Mouse (Mus musculus): ENCODE measurements around the gene Reps2.

DNA sequence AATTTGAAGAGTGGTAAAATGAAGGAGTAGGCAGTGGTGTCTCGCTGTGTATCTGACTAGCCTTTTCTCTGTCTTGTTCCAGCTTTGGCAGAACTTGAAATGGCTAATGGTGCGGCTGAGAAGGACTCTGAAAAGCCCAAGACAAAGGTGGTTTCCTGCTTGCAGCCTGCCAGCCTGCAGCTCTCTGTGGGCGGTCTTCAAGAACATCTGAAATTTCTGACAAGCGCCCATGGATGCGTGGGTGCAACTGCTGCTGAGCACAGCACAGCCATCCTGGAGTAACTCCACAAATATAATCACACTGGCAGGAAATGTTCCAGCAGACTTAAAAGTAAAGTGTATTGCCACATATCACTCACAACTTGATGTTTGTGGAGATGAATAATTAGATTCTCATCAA, 181.3 kb downstream of the Reps2 start:
- TF ChIP-seq POLR2A (IDR thresholded peaks at IDR 0.05; ENCODE audit: extremely low read depth, insufficient read depth, low read length) (no peak), CTCF (IDR thresholded peaks at IDR 0.05; ENCODE audit: low read depth, low read length) (no peak)
